Mouse (Mus musculus): Measurements from ENCODE around the gene Ccdc116. TPM values are rescaled to one million over a fixed set of nuclear protein-coding genes. Genes with fewer than 3 reads are reported as not detected.
A peak's percentile ranks its signal among the peaks of the same experiment; 100 is the strongest.
"Not testable (repeated sequence)": the region's sequence is repeated elsewhere in the genome, so short reads cannot be mapped to it uniquely, and the experiment has no call there.

Gene Ccdc116
- 0.40 and 0.54 TPM in 2 replicates for polyA plus RNA-seq (2016; fragmentation: Nextera tagmentation; extraction: Ambion mirVana)

GRCm38 (mm10) chr16:17146772-17147235, at the start of gene Ccdc116:
Ccdc116 (minus strand) TSS chr16:17147229.
- Histone ChIP-seq H3K36me3 (peaks cover 10% of the 10 kb centered on the region), H3K27me3 (peaks cover 17% of the 10 kb centered on the region), H3K9me3 (no peaks in the 10 kb centered on the region), H3K9ac (replicated peaks) (peak within 1 kb of the TSS; percentile 50), H3K4me3 (replicated peaks) (peak within 1 kb of the TSS; percentile 52), H3K27ac (no peak within 1 kb of the TSS), H3K4me2 (peak within 1 kb of the TSS; percentile 97), H3K4me1 (replicated peaks) (peaks cover 11% of the 10 kb centered on the region; the same call in 1 of the 2 replicates)
- under 1% methylated on average over 34 of the region's 34 CpGs for WGBS
- ATAC-seq (ENCODE audit: insufficient number of reproducible peaks, insufficient read depth, low FRiP score, low TSS enrichment, low read depth), result peak; percentile 72

- Histone ChIP-seq H3K9me3 (no peaks in the 10 kb centered on the region), H3K27ac (no peak overlapping the region), H3K4me1 (replicated peaks) (no peaks in the 10 kb centered on the region), H3K27me3 (no peaks in the 10 kb centered on the region), H3K36me3 (peaks cover 28% of the 10 kb centered on the region), H3K4me3 (replicated peaks) (no peak overlapping the region), H3K4me2 (no peak overlapping the region), H3K9ac (replicated peaks) (no peak overlapping the region)
- no peak for ATAC-seq (ENCODE audit: insufficient number of reproducible peaks, insufficient read depth, low FRiP score, low TSS enrichment, low read depth)
- 96% methylated on average over 4 of the region's 4 CpGs for WGBS
Measured at GRCm38 (mm10) chr16:17193823-17194222, 46.8 kb upstream of the Ccdc116 start.

- H3K4me2 ChIP-seq, result no peak overlapping the region
- no peak overlapping the region for H3K9ac ChIP-seq (replicated peaks)
- ATAC-seq (ENCODE audit: insufficient number of reproducible peaks, insufficient read depth, low FRiP score, low TSS enrichment, low read depth), result no peak
- H3K4me1 ChIP-seq (replicated peaks), result no peaks in the 10 kb centered on the region
- no peak overlapping the region for H3K27ac ChIP-seq
- H3K27me3 ChIP-seq, result no peaks in the 10 kb centered on the region
- peaks cover 42% of the 10 kb centered on the region for H3K36me3 ChIP-seq
- H3K9me3 ChIP-seq, result 0 out of 2 replicates have a peak, but pooled peaks cover 3% of the 10 kb centered on the region
- no peak overlapping the region for H3K4me3 ChIP-seq (replicated peaks)
Measured at GRCm38 (mm10) chr16:17185475-17185874, 38.4 kb upstream of the Ccdc116 start.

- Histone ChIP-seq H3K27ac (no peak overlapping the region), H3K9ac (replicated peaks) (no peak overlapping the region), H3K4me1 (replicated peaks) (no peaks in the 10 kb centered on the region), H3K27me3 (no peaks in the 10 kb centered on the region), H3K36me3 (peaks cover 40% of the 10 kb centered on the region), H3K4me3 (replicated peaks) (no peak overlapping the region), H3K9me3 (0 out of 2 replicates have a peak, but pooled peaks cover 3% of the 10 kb centered on the region), H3K4me2 (no peak overlapping the region)
- WGBS, result 85% methylated on average over 3 of the region's 3 CpGs
- no peak for ATAC-seq (ENCODE audit: insufficient number of reproducible peaks, insufficient read depth, low FRiP score, low TSS enrichment, low read depth)
Measured at GRCm38 (mm10) chr16:17183003-17183402, 36.0 kb upstream of the Ccdc116 start.

- Histone ChIP-seq H3K27me3 (no peaks in the 10 kb centered on the region), H3K4me2 (no peak overlapping the region), H3K9ac (replicated peaks) (no peak overlapping the region), H3K36me3 (peaks cover 39% of the 10 kb centered on the region), H3K4me3 (replicated peaks) (no peak overlapping the region), H3K9me3 (0 out of 2 replicates have a peak, but pooled peaks cover 3% of the 10 kb centered on the region), H3K4me1 (replicated peaks) (no peaks in the 10 kb centered on the region), H3K27ac (no peak overlapping the region)
- WGBS, result 82% methylated on average over 2 of the region's 2 CpGs
- no peak for ATAC-seq (ENCODE audit: insufficient number of reproducible peaks, insufficient read depth, low FRiP score, low TSS enrichment, low read depth)
Measured at GRCm38 (mm10) chr16:17182136-17182535, 35.1 kb upstream of the Ccdc116 start.

GRCm38 (mm10) chr16:17181382-17181781, 34.4 kb upstream of the Ccdc116 start:
- 0 out of 2 replicates have a peak, but pooled peaks cover 3% of the 10 kb centered on the region for H3K9me3 ChIP-seq
- no peak overlapping the region for H3K4me3 ChIP-seq (replicated peaks)
- no peak for ATAC-seq (ENCODE audit: insufficient number of reproducible peaks, insufficient read depth, low FRiP score, low TSS enrichment, low read depth)
- no peak overlapping the region for H3K4me2 ChIP-seq
- H3K9ac ChIP-seq (replicated peaks), result no peak overlapping the region
- H3K4me1 ChIP-seq (replicated peaks), result no peaks in the 10 kb centered on the region
- 92% methylated on average over 4 of the region's 4 CpGs for WGBS
- H3K27me3 ChIP-seq, result no peaks in the 10 kb centered on the region
- peaks cover 35% of the 10 kb centered on the region for H3K36me3 ChIP-seq
- no peak overlapping the region for H3K27ac ChIP-seq

GRCm38 (mm10) chr16:17179706-17180105, 32.7 kb upstream of the Ccdc116 start:
- Histone ChIP-seq H3K4me2 (no peak overlapping the region), H3K4me1 (replicated peaks) (no peaks in the 10 kb centered on the region), H3K9me3 (no peaks in the 10 kb centered on the region), H3K27me3 (no peaks in the 10 kb centered on the region), H3K9ac (replicated peaks) (no peak overlapping the region), H3K27ac (no peak overlapping the region), H3K4me3 (replicated peaks) (no peak overlapping the region), H3K36me3 (peaks cover 37% of the 10 kb centered on the region)
- no peak for ATAC-seq (ENCODE audit: insufficient number of reproducible peaks, insufficient read depth, low FRiP score, low TSS enrichment, low read depth)
- WGBS, result 90% methylated on average over 3 of the region's 3 CpGs

GRCm38 (mm10) chr16:17177623-17178170, 30.7 kb upstream of the Ccdc116 start:
- Histone ChIP-seq H3K36me3 (peaks cover 51% of the 10 kb centered on the region), H3K4me3 (replicated peaks) (no peak overlapping the region), H3K27ac (no peak overlapping the region), H3K9ac (replicated peaks) (no peak overlapping the region), H3K4me1 (replicated peaks) (no peaks in the 10 kb centered on the region), H3K27me3 (no peaks in the 10 kb centered on the region), H3K4me2 (no peak overlapping the region), H3K9me3 (no peaks in the 10 kb centered on the region)
- 100% methylated on average over 1 of the region's 1 CpGs for WGBS
- ATAC-seq (ENCODE audit: insufficient number of reproducible peaks, insufficient read depth, low FRiP score, low TSS enrichment, low read depth), result no peak

- Histone ChIP-seq H3K4me2 (no peak overlapping the region), H3K27ac (no peak overlapping the region), H3K27me3 (no peaks in the 10 kb centered on the region), H3K4me1 (replicated peaks) (no peaks in the 10 kb centered on the region), H3K36me3 (peaks cover 70% of the 10 kb centered on the region), H3K4me3 (replicated peaks) (no peak overlapping the region), H3K9me3 (no peaks in the 10 kb centered on the region), H3K9ac (replicated peaks) (no peak overlapping the region)
- ATAC-seq (ENCODE audit: insufficient number of reproducible peaks, insufficient read depth, low FRiP score, low TSS enrichment, low read depth), result no peak
- WGBS, result 87% methylated on average over 2 of the region's 2 CpGs
Measured at GRCm38 (mm10) chr16:17175765-17176164, 28.7 kb upstream of the Ccdc116 start.

- 86% methylated on average over 5 of the region's 5 CpGs for WGBS
- H3K27me3 ChIP-seq, result no peaks in the 10 kb centered on the region
- H3K9me3 ChIP-seq, result no peaks in the 10 kb centered on the region
- H3K36me3 ChIP-seq, result peaks cover 68% of the 10 kb centered on the region
- H3K27ac ChIP-seq, result no peak overlapping the region
- no peaks in the 10 kb centered on the region for H3K4me1 ChIP-seq (replicated peaks)
- no peak for ATAC-seq (ENCODE audit: insufficient number of reproducible peaks, insufficient read depth, low FRiP score, low TSS enrichment, low read depth)
- H3K9ac ChIP-seq (replicated peaks), result no peak overlapping the region
- no peak overlapping the region for H3K4me2 ChIP-seq
- H3K4me3 ChIP-seq (replicated peaks), result no peak overlapping the region
Measured at GRCm38 (mm10) chr16:17168049-17168448, 21.0 kb upstream of the Ccdc116 start.

- no peaks in the 10 kb centered on the region for H3K27me3 ChIP-seq
- no peak overlapping the region for H3K4me3 ChIP-seq (replicated peaks)
- ATAC-seq (ENCODE audit: insufficient number of reproducible peaks, insufficient read depth, low FRiP score, low TSS enrichment, low read depth), result no peak
- H3K36me3 ChIP-seq, result peaks cover 67% of the 10 kb centered on the region
- no peaks in the 10 kb centered on the region for H3K4me1 ChIP-seq (replicated peaks)
- no peak overlapping the region for H3K4me2 ChIP-seq
- no peak overlapping the region for H3K27ac ChIP-seq
- no peak overlapping the region for H3K9ac ChIP-seq (replicated peaks)
- H3K9me3 ChIP-seq, result no peaks in the 10 kb centered on the region
Measured at GRCm38 (mm10) chr16:17167179-17167578, 20.1 kb upstream of the Ccdc116 start.

GRCm38 (mm10) chr16:17165478-17165877, 18.4 kb upstream of the Ccdc116 start:
- peaks cover 56% of the 10 kb centered on the region for H3K36me3 ChIP-seq
- not testable (repeated sequence) for H3K4me3 ChIP-seq (replicated peaks)
- 94% methylated on average over 1 of the region's 1 CpGs for WGBS

More at GRCm38 (mm10) chr16:17165478-17165877, 18.4 kb upstream of the Ccdc116 start:
- not testable (repeated sequence) for H3K4me1 ChIP-seq (replicated peaks); H3K9me3 ChIP-seq; H3K27ac ChIP-seq; ATAC-seq (ENCODE audit: insufficient number of reproducible peaks, insufficient read depth, low FRiP score, low TSS enrichment, low read depth); H3K9ac ChIP-seq (replicated peaks); H3K4me2 ChIP-seq; H3K27me3 ChIP-seq
